ENCODE assay signal across 9 mouse cellular contexts in the genomic region with DNA sequence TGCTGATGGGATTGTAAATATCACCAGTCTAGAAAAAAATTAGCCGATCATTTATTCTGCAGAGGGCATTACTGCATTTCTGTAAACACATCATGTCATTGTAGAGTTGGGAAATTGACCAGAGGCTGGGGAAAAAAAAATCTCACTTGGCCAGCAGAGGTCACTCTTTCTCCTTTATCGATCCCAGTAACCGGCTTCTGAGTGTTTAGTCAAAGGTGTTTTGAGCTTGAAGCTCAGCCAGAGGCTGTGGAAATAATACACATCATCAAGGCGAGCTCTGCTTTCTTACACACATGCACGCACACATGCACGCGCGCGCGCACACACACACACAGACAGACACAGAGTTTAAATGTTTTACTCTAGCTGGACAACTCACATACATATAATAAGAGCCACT.
DNase-seq lines count a peak whose midpoint lies in the region; ATAC-seq lines count a peak whose summit lies in the region.
"Had no signal": no experiment of that assay in that cellular context is flagged by ENCODE, and none has a peak within 500 bp of the region (broad histone marks: within the 10 kb centered on the region; RNA-seq: fewer than 3 reads in every experiment).

No protein-coding gene starts in this region.

- no peak for ATAC-seq in embryonic facial prominence, embryonic 11.5 days (replicated peaks; ENCODE audit: insufficient number of reproducible peaks, low FRiP score, low TSS enrichment, low read depth)
- ATAC-seq in hindbrain, embryonic 16.5 days, result no peak
- ATAC-seq in midbrain, embryonic 16.5 days, result peak; percentile 56; the same call in 1 of the 2 replicates

- H3K27ac ChIP-seq in embryonic facial prominence, embryonic 11.5 days (replicated peaks; ENCODE audit: low read depth, low read length), result no peak overlapping the region
- H3K27ac ChIP-seq in hindbrain, embryonic 16.5 days (ENCODE audit: low read depth, low read length), result no peak overlapping the region
- no peak overlapping the region for H3K27ac ChIP-seq in midbrain, embryonic 16.5 days (ENCODE audit: low read length)

- DNase-seq in thymus, postnatal 0 days (ENCODE audit: low spot score), result peak; percentile 5
- DNase-seq in thymus, postnatal 10 days (ENCODE audit: low spot score in 2 of 2), result no peak
- peak; percentile 34 for DNase-seq in adrenal gland, postnatal 25 days
- peak; percentile 90 for DNase-seq in embryonic facial prominence, embryonic 11.5 days (ENCODE audit: low spot score)
- peak; percentile 63 to 65 for DNase-seq in left cerebral cortex, adult 8-10 months (ENCODE audit: low spot score in 2 of 2)
- DNase-seq in spleen, postnatal 36 days (ENCODE audit: low spot score in 2 of 2), result no peak

- H3K4me2 ChIP-seq in embryonic facial prominence, embryonic 11.5 days (ENCODE audit: low read depth, low read length), result no peak overlapping the region
- H3K4me2 ChIP-seq in hindbrain, embryonic 16.5 days (ENCODE audit: low read length), result 0 out of 2 replicates have a peak overlapping the region, but pooled peaks have one; percentile 29
- H3K4me2 ChIP-seq in midbrain, embryonic 16.5 days (ENCODE audit: low read length), result no peak overlapping the region

- WGBS in embryonic facial prominence, embryonic 11.5 days, result 15% methylated on average over 10 of the region's 10 CpGs
- WGBS in hindbrain, embryonic 16.5 days, result 13% methylated on average over 10 of the region's 10 CpGs
- WGBS in midbrain, embryonic 16.5 days, result 15% methylated on average over 10 of the region's 10 CpGs

- H3K4me1 ChIP-seq in embryonic facial prominence, embryonic 11.5 days (ENCODE audit: control insufficient read depth, insufficient read depth, low read length), result 0 out of 2 replicates have a peak, but pooled peaks cover 3% of the 10 kb centered on the region
- peaks cover 4% of the 10 kb centered on the region; the same call in 1 of the 2 replicates for H3K4me1 ChIP-seq in hindbrain, embryonic 16.5 days (ENCODE audit: control insufficient read depth, insufficient read depth, low read depth, low read length)
- 0 out of 2 replicates have a peak, but pooled peaks cover 2% of the 10 kb centered on the region for H3K4me1 ChIP-seq in midbrain, embryonic 16.5 days (ENCODE audit: control insufficient read depth, insufficient read depth, low read length)

- H3K4me3 ChIP-seq in embryonic facial prominence, embryonic 11.5 days (ENCODE audit: low read depth, low read length), result no peak overlapping the region
- no peak overlapping the region for H3K4me3 ChIP-seq in hindbrain, embryonic 16.5 days (ENCODE audit: low read length)
- no peak overlapping the region for H3K4me3 ChIP-seq in midbrain, embryonic 16.5 days (ENCODE audit: low read depth, low read length)
- H3K4me3 ChIP-seq: myocyte had no signal

- H3K36me3 ChIP-seq in embryonic facial prominence, embryonic 11.5 days (replicated peaks; ENCODE audit: control insufficient read depth, insufficient read depth, low read depth, low read length), result no peaks in the 10 kb centered on the region
- H3K36me3 ChIP-seq in hindbrain, embryonic 16.5 days (ENCODE audit: control insufficient read depth, insufficient read depth, low read length), result no peaks in the 10 kb centered on the region
- no peaks in the 10 kb centered on the region for H3K36me3 ChIP-seq in midbrain, embryonic 16.5 days (ENCODE audit: control insufficient read depth, insufficient read depth, low read length)

- H3K27me3 ChIP-seq in embryonic facial prominence, embryonic 11.5 days (ENCODE audit: control insufficient read depth, insufficient read depth, low read length), result no peaks in the 10 kb centered on the region
- no peaks in the 10 kb centered on the region for H3K27me3 ChIP-seq in hindbrain, embryonic 16.5 days (replicated peaks; ENCODE audit: control insufficient read depth, insufficient read depth, low read length)
- H3K27me3 ChIP-seq in midbrain, embryonic 16.5 days (ENCODE audit: control insufficient read depth, insufficient read depth, low read depth, low read length), result peaks cover 7% of the 10 kb centered on the region; the same call in 1 of the 2 replicates

- no peak overlapping the region for H3K9ac ChIP-seq in embryonic facial prominence, embryonic 11.5 days (replicated peaks; ENCODE audit: low read length)
- H3K9ac ChIP-seq in hindbrain, embryonic 16.5 days (ENCODE audit: low read depth, low read length), result no peak overlapping the region
- no peak overlapping the region for H3K9ac ChIP-seq in midbrain, embryonic 16.5 days (ENCODE audit: low read depth, low read length)

- no peaks in the 10 kb centered on the region for H3K9me3 ChIP-seq in embryonic facial prominence, embryonic 11.5 days (replicated peaks; ENCODE audit: control insufficient read depth, low read length)
- no peaks in the 10 kb centered on the region for H3K9me3 ChIP-seq in hindbrain, embryonic 16.5 days (ENCODE audit: control insufficient read depth, low read length)
- H3K9me3 ChIP-seq in midbrain, embryonic 16.5 days (replicated peaks; ENCODE audit: control insufficient read depth, low read length, poor library complexity, severe bottlenecking), result no peaks in the 10 kb centered on the region

Comparison
In these comparisons a context has a peak if more than half of its experiments do, and no peak if none do; other contexts are left out.
1. DNase-seq: peak in thymus, postnatal 0 days (single experiment), adrenal gland, postnatal 25 days (single experiment), embryonic facial prominence, embryonic 11.5 days (single experiment) and left cerebral cortex, adult 8-10 months (2 of 2); none in thymus, postnatal 10 days (0 of 2) and spleen, postnatal 36 days (0 of 2).